In the genomic region with DNA sequence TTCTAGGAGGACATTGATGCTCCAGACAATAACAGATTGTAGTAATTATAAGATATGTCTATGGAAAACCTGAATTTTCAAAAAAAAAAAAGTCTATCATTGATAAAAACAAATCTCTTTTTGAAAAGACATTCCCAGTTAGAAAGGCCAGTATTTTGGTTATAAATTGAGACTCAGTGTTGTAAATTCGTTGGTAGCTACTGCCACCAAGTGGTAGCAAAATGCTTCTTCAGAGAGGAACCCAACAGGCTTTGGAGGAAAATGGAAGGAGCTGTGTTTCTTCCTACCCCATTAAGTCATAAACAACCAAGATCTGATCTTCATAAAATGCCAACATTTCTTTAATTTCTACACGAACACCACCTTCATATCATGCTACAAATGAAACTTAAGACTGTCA, we compare ENCODE assay signal across 9 mouse cellular contexts. TPM values are rescaled to one million over a fixed set of nuclear protein-coding genes. Genes with fewer than 3 reads are reported as not detected.
DNase-seq lines count a peak whose midpoint lies in the region; ATAC-seq and TF ChIP-seq lines count a peak whose summit lies in the region.
"Had no signal": no experiment of that assay in that cellular context is flagged by ENCODE, and none has a peak within 500 bp of the region (broad histone marks: within the 10 kb centered on the region; RNA-seq: fewer than 3 reads in every experiment).

No protein-coding gene starts in this region.

- under 1% methylated on average over 2 of the region's 2 CpGs for WGBS in thymus, adult 2 months
- WGBS in hindbrain, postnatal 0 days: 1% methylated on average over 2 of the region's 2 CpGs

- peak; percentile 1 for DNase-seq in gastrocnemius, adult 18-20 months (ENCODE audit: low spot score)
- no peak for DNase-seq in gastrocnemius, postnatal 36 days
- peak; percentile 4 for DNase-seq in thymus, adult 2 months
- DNase-seq in thymus, adult 18-20 months: no peak
- peak; percentile 76 for DNase-seq in embryo, embryonic 10 days (ENCODE audit: low spot score)
- DNase-seq in hindbrain, postnatal 0 days (ENCODE audit: low spot score): peak; percentile 86
- DNase-seq in lung, postnatal 36 days: peak; percentile 35
- DNase-seq in thymus, postnatal 25 days: peak; percentile 4

- H3K4me1 ChIP-seq in thymus, adult 2 months (replicated peaks; ENCODE audit: control insufficient read depth, insufficient read depth, low read length): no peaks in the 10 kb centered on the region
- no peaks in the 10 kb centered on the region for H3K4me1 ChIP-seq in hindbrain, postnatal 0 days (ENCODE audit: insufficient read depth, low read length)
- H3K4me1 ChIP-seq: neural tube, embryonic 13.5 days had no signal

- TF ChIP-seq CTCF in thymus, adult 2 months (IDR thresholded peaks at IDR 0.05; ENCODE audit: borderline replicate concordance, control insufficient read depth, extremely low read depth, insufficient read depth, low read length, poor library complexity): no peak
- TF ChIP-seq CTCF in hindbrain, postnatal 0 days (IDR thresholded peaks at IDR 0.05; ENCODE audit: low read depth): peak; percentile 83

- TF ChIP-seq POLR2A in thymus, adult 2 months (IDR thresholded peaks at IDR 0.05; ENCODE audit: control insufficient read depth, extremely low read depth, insufficient read depth, low read length, poor library complexity): no peak

- H3K9ac ChIP-seq in hindbrain, postnatal 0 days (replicated peaks; ENCODE audit: low read length): no peak overlapping the region
- H3K9ac ChIP-seq: neural tube, embryonic 13.5 days had no signal

- ATAC-seq in hindbrain, postnatal 0 days: no peak

- no peak overlapping the region for H3K4me2 ChIP-seq in hindbrain, postnatal 0 days (ENCODE audit: low read depth, low read length)
- H3K4me2 ChIP-seq: neural tube, embryonic 13.5 days had no signal

- H3K36me3 ChIP-seq in thymus, adult 2 months (ENCODE audit: control insufficient read depth, insufficient read depth, low read length): no peaks in the 10 kb centered on the region
- H3K36me3 ChIP-seq in hindbrain, postnatal 0 days (ENCODE audit: insufficient read depth, low read length): no peaks in the 10 kb centered on the region
- H3K36me3 ChIP-seq: neural tube, embryonic 13.5 days had no signal

- intact Hi-C loops in gastrocnemius, postnatal 36 days (cut with DNase I): no loop called here

- H3K9me3 ChIP-seq in hindbrain, postnatal 0 days (ENCODE audit: low read length): no peaks in the 10 kb centered on the region
- H3K9me3 ChIP-seq: neural tube, embryonic 13.5 days had no signal

- H3K4me3 ChIP-seq in thymus, adult 2 months (ENCODE audit: control insufficient read depth, insufficient read depth, low read length): no peak overlapping the region
- no peak overlapping the region for H3K4me3 ChIP-seq in hindbrain, postnatal 0 days (ENCODE audit: low read length)
- H3K4me3 ChIP-seq: neural tube, embryonic 13.5 days had no signal

- H3K27me3 ChIP-seq in thymus, adult 2 months (ENCODE audit: control insufficient read depth, insufficient read depth, low read length): no peaks in the 10 kb centered on the region
- no peaks in the 10 kb centered on the region for H3K27me3 ChIP-seq in hindbrain, postnatal 0 days (ENCODE audit: insufficient read depth, low read length)
- H3K27me3 ChIP-seq: neural tube, embryonic 13.5 days had no signal

- H3K27ac ChIP-seq in thymus, adult 2 months (ENCODE audit: control insufficient read depth, insufficient read depth, low read length): no peak overlapping the region
- no peak overlapping the region for H3K27ac ChIP-seq in hindbrain, postnatal 0 days
- H3K27ac ChIP-seq: neural tube, embryonic 13.5 days had no signal

RNA-seq across cellular contexts. Expression of a gene that starts 36.1 kb away (rescaled TPM):
- not detected for total RNA-seq in gastrocnemius, adult 18-20 months (2021)
- not detected for total RNA-seq in gastrocnemius, postnatal 36 days (2021)
- polyA plus RNA-seq in thymus, adult 2 months (2012; rRNA removed): not detected in 2 replicates
- 13.8 and 14.5 TPM in 2 replicates for total RNA-seq in hindbrain, postnatal 0 days (2014; rRNA removed)
- 16.4 and 18.6 TPM in 2 replicates for polyA plus RNA-seq in hindbrain, postnatal 0 days (2015; fragmentation: Nextera tagmentation; extraction: Ambion mirVana)

Comparison
In these comparisons a context has a peak if more than half of its experiments do, and no peak if none do; other contexts are left out.
1. DNase-seq: peak in gastrocnemius, adult 18-20 months (single experiment), thymus, adult 2 months (single experiment), embryo, embryonic 10 days (single experiment), hindbrain, postnatal 0 days (single experiment), lung, postnatal 36 days (single experiment) and thymus, postnatal 25 days (single experiment); none in gastrocnemius, postnatal 36 days (0 of 2) and thymus, adult 18-20 months (0 of 2).
2. RNA of a gene that starts 36.1 kb away (total RNA-seq): 13.8 to 14.5 TPM in hindbrain, postnatal 0 days; not detected in gastrocnemius, postnatal 36 days and not detected in gastrocnemius, adult 18-20 months; every median in the first group is over 10 times any median in the second.